7 mouse cellular contexts compared by ENCODE assay signal in the genomic region with DNA sequence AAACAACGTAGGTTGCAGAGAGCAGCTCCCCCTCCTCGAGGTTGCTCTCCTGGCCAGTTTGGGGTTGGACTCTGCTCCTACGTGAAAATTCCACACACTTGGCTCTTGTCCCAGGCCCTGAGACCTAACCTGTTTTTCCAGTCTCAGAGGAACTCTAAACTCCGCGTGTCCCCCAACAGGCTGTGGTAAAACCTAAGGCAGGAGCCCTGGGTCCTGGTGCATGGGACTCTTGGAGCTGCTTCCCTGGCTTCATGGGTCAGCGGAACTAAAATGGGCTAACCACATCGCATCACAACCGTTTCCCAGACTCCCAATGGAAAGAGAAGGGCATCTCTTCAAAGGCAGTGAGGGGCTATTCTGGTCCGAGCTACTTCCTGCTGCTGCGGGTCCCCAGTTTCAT. TPM values are rescaled to one million over a fixed set of nuclear protein-coding genes. Genes with fewer than 3 reads are reported as not detected.
DNase-seq lines count a peak whose midpoint lies in the region; ATAC-seq and TF ChIP-seq lines count a peak whose summit lies in the region.

No protein-coding gene starts in this region.

- peak; percentile 82 for DNase-seq in urinary bladder, postnatal 14 days (ENCODE audit: low spot score)
- DNase-seq in urinary bladder, adult 2 months (ENCODE audit: low spot score) = no peak
- DNase-seq in forebrain, postnatal 0 days = no peak
- DNase-seq in large intestine, adult 2 months (ENCODE audit: low read depth, low spot score) = peak; percentile 53
- DNase-seq in midbrain, embryonic 10.5 days (ENCODE audit: low spot score) = no peak
- no peak for DNase-seq in Muller cell, postnatal 12 days (ENCODE audit: inconsistent ontology term)
- no peak for DNase-seq in c-Kit-positive CD71-positive TER-119-positive erythroid progenitor cells, embryonic 14.5 days (ENCODE audit: low spot score)

- 1% methylated on average over 10 of the region's 10 CpGs for WGBS in forebrain, postnatal 0 days
- 1% methylated on average over 10 of the region's 10 CpGs for WGBS in large intestine, adult 2 months
- 4% methylated on average over 10 of the region's 10 CpGs for WGBS in midbrain, embryonic 10.5 days

- peak overlapping the region; percentile 83 for H3K9ac ChIP-seq in forebrain, postnatal 0 days

- H3K27me3 ChIP-seq in forebrain, postnatal 0 days (ENCODE audit: insufficient read depth, low read length) = no peaks in the 10 kb centered on the region
- no peaks in the 10 kb centered on the region for H3K27me3 ChIP-seq in midbrain, embryonic 10.5 days (ENCODE audit: low read depth, poor library complexity, severe bottlenecking)

- no peak for TF ChIP-seq CTCF in forebrain, postnatal 0 days (IDR thresholded peaks at IDR 0.05; ENCODE audit: low read depth)

- peak overlapping the region; percentile 69 for H3K4me3 ChIP-seq in forebrain, postnatal 0 days (ENCODE audit: low read depth, low read length)
- peak overlapping the region; percentile 86 for H3K4me3 ChIP-seq in midbrain, embryonic 10.5 days

- H3K36me3 ChIP-seq in forebrain, postnatal 0 days (ENCODE audit: insufficient read depth) = peaks cover 14% of the 10 kb centered on the region
- peaks cover 30% of the 10 kb centered on the region for H3K36me3 ChIP-seq in midbrain, embryonic 10.5 days

- no peaks in the 10 kb centered on the region for H3K9me3 ChIP-seq in forebrain, postnatal 0 days (ENCODE audit: low read length)
- H3K9me3 ChIP-seq in midbrain, embryonic 10.5 days (replicated peaks) = no peaks in the 10 kb centered on the region

- H3K4me1 ChIP-seq in forebrain, postnatal 0 days (ENCODE audit: insufficient read depth) = peaks cover 7% of the 10 kb centered on the region; the same call in 1 of the 2 replicates
- H3K4me1 ChIP-seq in midbrain, embryonic 10.5 days = peaks cover 22% of the 10 kb centered on the region

- peak overlapping the region; percentile 76 for H3K27ac ChIP-seq in forebrain, postnatal 0 days (ENCODE audit: low read depth, low read length)
- H3K27ac ChIP-seq in midbrain, embryonic 10.5 days (replicated peaks) = peak overlapping the region; percentile 95

- ATAC-seq in forebrain, postnatal 0 days = no peak

- peak overlapping the region; percentile 68 for H3K4me2 ChIP-seq in forebrain, postnatal 0 days (ENCODE audit: low read depth)

RNA-seq across cellular contexts. Expression of a gene that starts 1.9 kb away (rescaled TPM):
- polyA plus RNA-seq in urinary bladder, adult 2 months (2012; rRNA removed) = 83.6 and 112 TPM in 2 replicates
- total RNA-seq in forebrain, postnatal 0 days (2014; rRNA removed) = 68.9 and 94.6 TPM in 2 replicates
- 105 and 118 TPM in 2 replicates for polyA plus RNA-seq in forebrain, postnatal 0 days (2015; fragmentation: Nextera tagmentation; extraction: Ambion mirVana)
- polyA plus RNA-seq in large intestine, adult 2 months (2012; rRNA removed) = 98.5 and 101 TPM in 2 replicates
- 84.1 and 89.5 TPM in 2 replicates for polyA plus RNA-seq in midbrain, embryonic 10.5 days (2016; fragmentation: Nextera tagmentation; extraction: Ambion mirVana)

RNA-seq across cellular contexts. Expression of a gene that starts 48.2 kb away (rescaled TPM):
- 5.9 and 7.1 TPM in 2 replicates for polyA plus RNA-seq in urinary bladder, adult 2 months (2012; rRNA removed)
- 26.3 and 30.8 TPM in 2 replicates for total RNA-seq in forebrain, postnatal 0 days (2014; rRNA removed)
- 16.9 and 19.5 TPM in 2 replicates for polyA plus RNA-seq in forebrain, postnatal 0 days (2015; fragmentation: Nextera tagmentation; extraction: Ambion mirVana)
- polyA plus RNA-seq in large intestine, adult 2 months (2012; rRNA removed) = 0.94 and 1.3 TPM in 2 replicates
- 8.0 and 8.3 TPM in 2 replicates for polyA plus RNA-seq in midbrain, embryonic 10.5 days (2016; fragmentation: Nextera tagmentation; extraction: Ambion mirVana)

Comparison
In these comparisons a context has a peak if more than half of its experiments do, and no peak if none do; other contexts are left out.
1. DNase-seq: peak in urinary bladder, postnatal 14 days (single experiment) and large intestine, adult 2 months (single experiment); none in urinary bladder, adult 2 months (single experiment), forebrain, postnatal 0 days (single experiment), midbrain, embryonic 10.5 days (single experiment), Muller cell, postnatal 12 days (single experiment) and c-Kit-positive CD71-positive TER-119-positive erythroid progenitor cells, embryonic 14.5 days (single experiment).